Mouse (Mus musculus) kidney, adult 2 months (tissue): ENCODE data around the gene Medag.

Experiments used
- CTCF ChIP-seq: fragments of 200-500 bp; conservative IDR thresholded peaks from 2 replicates; pipeline ENCODE4 v1.5.1; 2011; ENCODE audit warnings: low read depth, mild to moderate bottlenecking, control low read depth, low read length, moderate library complexity, mixed read lengths; ENCODE audit not compliant: insufficient read depth, insufficient read length
- POLR2A ChIP-seq: fragments of 200-500 bp; IDR thresholded peaks from one replicate; pipeline ENCODE4 v1.6.1; 2011; ENCODE audit warnings: low read depth, low read length, control low read depth

DNA sequence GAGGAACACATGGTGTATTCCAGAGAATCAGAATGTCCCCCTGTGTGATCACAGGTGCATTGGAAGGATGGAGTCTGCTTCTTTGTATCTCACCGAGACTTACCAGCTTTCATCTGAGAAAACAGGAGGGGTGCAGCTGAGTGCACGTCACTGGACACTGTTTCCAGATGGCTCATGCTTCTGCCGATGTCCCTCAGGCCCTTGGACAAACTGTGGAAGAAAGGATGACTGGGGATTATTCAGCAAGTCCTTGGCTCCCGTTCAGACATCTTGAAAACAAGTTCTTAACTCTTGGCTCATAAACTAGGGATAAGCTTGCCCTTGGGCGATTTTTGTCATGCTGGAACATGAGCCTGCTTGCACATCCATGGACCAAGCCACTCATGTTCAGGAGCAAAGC, 8.2 kb upstream of the Medag start:
- TF ChIP-seq POLR2A, result no peak
- TF ChIP-seq CTCF, result no peak
